Mouse (Mus musculus): ENCODE measurements around the gene B3galt6. TPM values are rescaled to one million over a fixed set of nuclear protein-coding genes. Genes with fewer than 3 reads are reported as not detected.

The B3galt6 gene
- total and polyA plus RNA-seq, 3 experiments = 3.6 to 11.7 (median 4.1) TPM

GRCm38 (mm10) chr4:155981436-155982082 lies 10.9 kb downstream of the B3galt6 start:
- H3K9me3 ChIP-seq (replicated peaks) = no peaks in the 10 kb centered on the region
- no peak for DNase-seq (ENCODE audit: low spot score)
- H3K4me3 ChIP-seq (ENCODE audit: low read depth, low read length) = no peak overlapping the region
- peaks cover 15% of the 10 kb centered on the region for H3K27me3 ChIP-seq (ENCODE audit: insufficient read depth, low read length)
- H3K36me3 ChIP-seq (replicated peaks) = no peaks in the 10 kb centered on the region
- ATAC-seq (ENCODE audit: extremely low read depth, insufficient number of reproducible peaks, low FRiP score, poor library complexity, severe bottlenecking) = no peak
- no peaks in the 10 kb centered on the region for H3K4me1 ChIP-seq (ENCODE audit: insufficient read depth, low read depth, low read length)
- TF ChIP-seq GATA2 (IDR thresholded peaks at IDR 0.05; ENCODE audit: borderline replicate concordance, low read depth, low read length) (no peak), CTCF (IDR thresholded peaks at IDR 0.05; ENCODE audit: low read depth, low read length) (no peak), GATA1 (IDR thresholded peaks at IDR 0.05; ENCODE audit: borderline replicate concordance, low read length) (no peak), TAL1 (conservative IDR thresholded peaks at IDR 0.05; ENCODE audit: low read depth, low read length) (no peak), POLR2AphosphoS5 (IDR thresholded peaks at IDR 0.05; ENCODE audit: insufficient replicate concordance, low read depth, low read length) (no peak)

GRCm38 (mm10) chr4:155973239-155973638 lies 19.2 kb downstream of the B3galt6 start:
- TF ChIP-seq POLR2AphosphoS5 (IDR thresholded peaks at IDR 0.05; ENCODE audit: insufficient replicate concordance, low read depth, low read length) (no peak), GATA2 (IDR thresholded peaks at IDR 0.05; ENCODE audit: borderline replicate concordance, low read depth, low read length) (no peak), TAL1 (conservative IDR thresholded peaks at IDR 0.05; ENCODE audit: low read depth, low read length) (no peak), CTCF (IDR thresholded peaks at IDR 0.05; ENCODE audit: low read depth, low read length) (no peak), GATA1 (IDR thresholded peaks at IDR 0.05; ENCODE audit: borderline replicate concordance, low read length) (no peak)
- Histone ChIP-seq H3K4me1 (ENCODE audit: insufficient read depth, low read depth, low read length) (peaks cover 25% of the 10 kb centered on the region), H3K9me3 (replicated peaks) (no peaks in the 10 kb centered on the region), H3K27me3 (ENCODE audit: insufficient read depth, low read length) (peaks cover 5% of the 10 kb centered on the region; the same call in 1 of the 2 replicates), H3K4me3 (ENCODE audit: low read depth, low read length) (no peak overlapping the region), H3K36me3 (replicated peaks) (no peaks in the 10 kb centered on the region)
- no peak for DNase-seq (ENCODE audit: low spot score)
- no peak for ATAC-seq (ENCODE audit: extremely low read depth, insufficient number of reproducible peaks, low FRiP score, poor library complexity, severe bottlenecking)

GRCm38 (mm10) chr4:155972651-155973050 lies 19.8 kb downstream of the B3galt6 start:
- TF ChIP-seq CTCF (IDR thresholded peaks at IDR 0.05; ENCODE audit: low read depth, low read length) (no peak), GATA1 (IDR thresholded peaks at IDR 0.05; ENCODE audit: borderline replicate concordance, low read length) (no peak), TAL1 (conservative IDR thresholded peaks at IDR 0.05; ENCODE audit: low read depth, low read length) (no peak), GATA2 (IDR thresholded peaks at IDR 0.05; ENCODE audit: borderline replicate concordance, low read depth, low read length) (no peak), POLR2AphosphoS5 (IDR thresholded peaks at IDR 0.05; ENCODE audit: insufficient replicate concordance, low read depth, low read length) (no peak)

DNA sequence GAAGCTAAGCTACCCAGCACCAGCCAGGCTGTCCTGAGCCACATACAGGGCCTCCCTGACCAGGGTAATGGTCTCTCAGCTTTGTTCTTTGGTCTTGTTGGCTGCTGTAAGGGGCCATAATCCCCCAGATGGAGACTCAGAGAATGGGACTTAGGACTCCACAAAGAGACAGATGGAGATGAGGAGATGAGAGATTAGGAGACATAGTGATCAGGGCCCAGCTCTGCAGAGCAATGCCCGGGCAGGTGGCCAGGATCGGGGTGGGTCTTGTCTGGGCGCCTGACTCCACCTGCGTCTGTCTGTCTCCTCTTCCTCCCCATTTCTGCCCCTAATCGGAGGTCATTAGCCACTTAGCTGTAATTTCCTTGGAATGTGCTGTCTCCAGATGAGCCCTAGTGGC lies 22.2 kb downstream of the B3galt6 start:
- no peak overlapping the region for H3K4me3 ChIP-seq (ENCODE audit: low read depth, low read length)
- DNase-seq (ENCODE audit: low spot score) = no peak
- TF ChIP-seq TAL1 (conservative IDR thresholded peaks at IDR 0.05; ENCODE audit: low read depth, low read length) (no peak), CTCF (IDR thresholded peaks at IDR 0.05; ENCODE audit: low read depth, low read length) (no peak), GATA1 (IDR thresholded peaks at IDR 0.05; ENCODE audit: borderline replicate concordance, low read length) (no peak), GATA2 (IDR thresholded peaks at IDR 0.05; ENCODE audit: borderline replicate concordance, low read depth, low read length) (no peak), POLR2AphosphoS5 (IDR thresholded peaks at IDR 0.05; ENCODE audit: insufficient replicate concordance, low read depth, low read length) (no peak)
- ATAC-seq (ENCODE audit: extremely low read depth, insufficient number of reproducible peaks, low FRiP score, poor library complexity, severe bottlenecking) = no peak
- H3K36me3 ChIP-seq (replicated peaks) = peaks cover 20% of the 10 kb centered on the region
- peaks cover 45% of the 10 kb centered on the region for H3K4me1 ChIP-seq (ENCODE audit: insufficient read depth, low read depth, low read length)
- H3K9me3 ChIP-seq (replicated peaks) = no peaks in the 10 kb centered on the region
- peaks cover 5% of the 10 kb centered on the region; the same call in 1 of the 2 replicates for H3K27me3 ChIP-seq (ENCODE audit: insufficient read depth, low read length)

More at GRCm38 (mm10) chr4:155972651-155973050, 19.8 kb downstream of the B3galt6 start:
- no peak for ATAC-seq (ENCODE audit: extremely low read depth, insufficient number of reproducible peaks, low FRiP score, poor library complexity, severe bottlenecking)
- Histone ChIP-seq H3K4me1 (ENCODE audit: insufficient read depth, low read depth, low read length) (peaks cover 30% of the 10 kb centered on the region), H3K9me3 (replicated peaks) (no peaks in the 10 kb centered on the region), H3K4me3 (ENCODE audit: low read depth, low read length) (no peak overlapping the region), H3K36me3 (replicated peaks) (no peaks in the 10 kb centered on the region), H3K27me3 (ENCODE audit: insufficient read depth, low read length) (peaks cover 5% of the 10 kb centered on the region; the same call in 1 of the 2 replicates)
- DNase-seq (ENCODE audit: low spot score) = no peak

- DNase-seq (ENCODE audit: low spot score) (no peak), ATAC-seq (ENCODE audit: extremely low read depth, insufficient number of reproducible peaks, low FRiP score, poor library complexity, severe bottlenecking) (peak; percentile 58)
- Histone ChIP-seq H3K36me3 (replicated peaks) (peaks cover 31% of the 10 kb centered on the region), H3K9me3 (replicated peaks) (no peaks in the 10 kb centered on the region), H3K27me3 (ENCODE audit: insufficient read depth, low read length) (no peaks in the 10 kb centered on the region), H3K4me3 (ENCODE audit: low read depth, low read length) (peak overlapping the region; percentile 48; the same call in 1 of the 2 replicates), H3K4me1 (ENCODE audit: insufficient read depth, low read depth, low read length) (peaks cover 56% of the 10 kb centered on the region)
- no peak for TF ChIP-seq TAL1 (conservative IDR thresholded peaks at IDR 0.05; ENCODE audit: low read depth, low read length)
- TF ChIP-seq POLR2AphosphoS5 (IDR thresholded peaks at IDR 0.05; ENCODE audit: insufficient replicate concordance, low read depth, low read length) = no peak
- TF ChIP-seq CTCF (IDR thresholded peaks at IDR 0.05; ENCODE audit: low read depth, low read length) = no peak
- TF ChIP-seq GATA1 (IDR thresholded peaks at IDR 0.05; ENCODE audit: borderline replicate concordance, low read length) = no peak
- no peak for TF ChIP-seq GATA2 (IDR thresholded peaks at IDR 0.05; ENCODE audit: borderline replicate concordance, low read depth, low read length)
These were observed 23.3 kb downstream of the B3galt6 start for GRCm38 (mm10) chr4:155969043-155969653.

DNA sequence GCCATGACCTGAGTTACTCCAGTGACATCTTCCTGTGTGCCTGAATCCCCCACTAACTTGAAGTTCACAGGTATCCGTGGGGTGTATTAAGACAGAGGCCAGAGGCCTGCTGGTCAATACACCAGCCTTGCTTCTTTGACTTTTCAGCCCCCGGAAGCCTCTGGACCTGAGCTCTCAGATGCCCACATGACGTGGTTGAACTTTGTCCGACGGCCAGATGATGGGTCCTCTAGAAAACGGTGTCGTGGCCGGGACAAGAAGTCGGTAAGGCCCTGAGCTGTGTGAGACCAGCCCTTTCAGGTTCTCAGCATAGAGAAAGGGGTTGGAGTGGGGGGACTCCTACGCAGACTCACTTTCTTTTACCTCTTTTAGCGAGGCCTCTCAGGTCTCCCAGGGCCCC lies 28.1 kb downstream of the B3galt6 start:
- TF ChIP-seq POLR2AphosphoS5 (IDR thresholded peaks at IDR 0.05; ENCODE audit: insufficient replicate concordance, low read depth, low read length) (no peak), TAL1 (conservative IDR thresholded peaks at IDR 0.05; ENCODE audit: low read depth, low read length) (no peak), CTCF (IDR thresholded peaks at IDR 0.05; ENCODE audit: low read depth, low read length) (no peak), GATA2 (IDR thresholded peaks at IDR 0.05; ENCODE audit: borderline replicate concordance, low read depth, low read length) (no peak), GATA1 (IDR thresholded peaks at IDR 0.05; ENCODE audit: borderline replicate concordance, low read length) (no peak)
- Histone ChIP-seq H3K27me3 (ENCODE audit: insufficient read depth, low read length) (no peaks in the 10 kb centered on the region), H3K4me3 (ENCODE audit: low read depth, low read length) (no peak overlapping the region), H3K36me3 (replicated peaks) (peaks cover 58% of the 10 kb centered on the region), H3K4me1 (ENCODE audit: insufficient read depth, low read depth, low read length) (peaks cover 77% of the 10 kb centered on the region), H3K9me3 (replicated peaks) (no peaks in the 10 kb centered on the region)
- DNase-seq (ENCODE audit: low spot score) (no peak), ATAC-seq (ENCODE audit: extremely low read depth, insufficient number of reproducible peaks, low FRiP score, poor library complexity, severe bottlenecking) (no peak)
